Mouse (Mus musculus) ovary, postnatal 36 days (tissue): ENCODE data around the gene Nlrp4e.
"Not testable (repeated sequence)": the region's sequence is repeated elsewhere in the genome, so short reads cannot be mapped to it uniquely, and the experiment has no call there.

Experiments
- DNase-seq: peaks from one replicate; pipeline ENCODE4 v3.0.0; 2022; ENCODE audit warnings: low spot score, mixed read lengths

Gene Nlrp4e

GRCm38 (mm10) chr7:23300892-23301291 lies at the start of gene Nlrp4e:
Nlrp4e (plus strand) TSS chr7:23301192.
- DNase-seq = not testable (repeated sequence)

GRCm38 (mm10) chr7:23251582-23251981 lies 49.4 kb upstream of the Nlrp4e start, which contains the start of gene Vmn1r166:
Vmn1r166 (minus strand) TSS chr7:23251682.
- DNase-seq = not testable (repeated sequence)

GRCm38 (mm10) chr7:23278800-23279199 lies 22.2 kb upstream of the Nlrp4e start, which contains the start of gene Gm6902:
Gm6902 (minus strand) TSS chr7:23278900.
- DNase-seq = not testable (repeated sequence)

- not testable (repeated sequence) for DNase-seq
Observed at GRCm38 (mm10) chr7:23358311-23358710, 57.3 kb downstream of the Nlrp4e start.

GRCm38 (mm10) chr7:23385589-23385988 lies 84.6 kb downstream of the Nlrp4e start, which contains the start of gene Nlrp5:
Nlrp5 (plus strand) TSS chr7:23385889.
- no peak for DNase-seq
